Mouse (Mus musculus): Measurements from ENCODE around the gene Tmem201. TPM values are rescaled to one million over a fixed set of nuclear protein-coding genes. Genes with fewer than 3 reads are reported as not detected.

Tmem201 gene
- polyA plus RNA-seq, 1 experiment from 2014 or later, result 42.2 TPM

Other genes starting within 250 kb of the Tmem201 start
- gene Ctnnbip1, start 219.8 kb downstream of the Tmem201 start, polyA plus RNA-seq (2015; fragmentation: Nextera tagmentation; extraction: Ambion mirVana), result 62.1 and 64.8 TPM in 2 replicates
- gene Clstn1, start 151.6 kb downstream of the Tmem201 start, polyA plus RNA-seq (2015; fragmentation: Nextera tagmentation; extraction: Ambion mirVana), result 36.7 and 41.8 TPM in 2 replicates
- gene Pik3cd, start 35.5 kb downstream of the Tmem201 start, polyA plus RNA-seq (2015; fragmentation: Nextera tagmentation; extraction: Ambion mirVana), result 4.2 and 4.8 TPM in 2 replicates
- gene Slc25a33, start 36.2 kb upstream of the Tmem201 start, polyA plus RNA-seq (2015; fragmentation: Nextera tagmentation; extraction: Ambion mirVana), result 14.2 and 16.0 TPM in 2 replicates
- 11.7 and 12.7 TPM in 2 replicates for gene Spsb1, start 217.0 kb upstream of the Tmem201 start, polyA plus RNA-seq (2015; fragmentation: Nextera tagmentation; extraction: Ambion mirVana)